Mouse (Mus musculus): ENCODE results near the gene Adamtsl2.

- TF ChIP-seq CTCF (IDR thresholded peaks at IDR 0.05; ENCODE audit: extremely low read depth, insufficient read length, insufficient replicate concordance, low read depth, low read length) (no peak), POLR2A (IDR thresholded peaks at IDR 0.05; ENCODE audit: low read depth, low read length) (no peak)
Observed at GRCm38 (mm10) chr2:27083761-27084475, 4.7 kb downstream of the Adamtsl2 start.

Measured in small intestine, adult 2 months (tissue).